Mouse (Mus musculus): ENCODE measurements around the gene Txlnb.
"Not testable (repeated sequence)": the region's sequence is repeated elsewhere in the genome, so short reads cannot be mapped to it uniquely, and the experiment has no call there.

Gene Txlnb

DNA sequence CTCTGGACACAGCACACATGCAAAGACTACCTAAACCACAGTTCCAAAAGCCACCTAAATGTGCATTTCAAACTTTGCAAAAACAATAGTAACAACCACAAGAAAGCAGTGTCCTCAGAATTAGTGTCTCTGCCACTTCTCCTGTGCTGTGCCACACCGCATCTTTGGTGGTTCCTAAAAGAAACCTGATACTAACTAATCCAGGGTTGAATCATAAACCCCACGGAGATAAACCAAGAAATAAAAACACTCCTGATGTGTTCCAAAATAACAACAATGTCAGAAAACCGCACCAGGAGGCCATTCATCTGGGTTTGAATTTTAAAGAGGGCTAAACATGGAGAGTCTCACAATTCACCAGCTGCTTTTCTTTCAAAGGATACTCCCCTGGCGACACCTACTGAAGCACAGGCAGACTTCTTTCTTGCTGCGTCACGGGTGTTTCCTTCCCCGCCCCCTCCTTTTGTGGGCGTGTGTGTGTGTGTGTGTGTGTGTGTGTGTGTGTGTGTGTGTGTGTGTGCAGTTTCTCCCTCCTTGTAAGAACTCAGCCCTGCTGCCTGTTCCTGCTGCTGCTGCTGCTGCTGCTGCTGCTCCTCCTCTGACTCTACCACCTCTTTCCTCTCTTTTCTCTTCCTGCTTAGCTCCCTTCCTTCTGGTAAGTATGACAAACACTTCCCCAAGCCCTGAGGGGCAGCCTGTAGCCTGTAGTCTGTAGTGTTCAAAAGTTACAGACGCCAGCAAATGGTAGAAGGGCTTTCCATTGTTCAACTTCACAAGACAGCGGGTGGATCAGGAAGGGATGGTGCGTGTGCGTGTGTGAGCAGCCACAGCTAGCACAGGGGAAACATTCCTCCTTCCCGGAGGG lies at the start of gene Txlnb:
Gene Txlnb, plus strand, starts transcription at position 460 of the 865 bp plus-strand sequence.
- peak; percentile 64 to 75 for DNase-seq (ENCODE audit: low spot score in 2 of 2)

DNA sequence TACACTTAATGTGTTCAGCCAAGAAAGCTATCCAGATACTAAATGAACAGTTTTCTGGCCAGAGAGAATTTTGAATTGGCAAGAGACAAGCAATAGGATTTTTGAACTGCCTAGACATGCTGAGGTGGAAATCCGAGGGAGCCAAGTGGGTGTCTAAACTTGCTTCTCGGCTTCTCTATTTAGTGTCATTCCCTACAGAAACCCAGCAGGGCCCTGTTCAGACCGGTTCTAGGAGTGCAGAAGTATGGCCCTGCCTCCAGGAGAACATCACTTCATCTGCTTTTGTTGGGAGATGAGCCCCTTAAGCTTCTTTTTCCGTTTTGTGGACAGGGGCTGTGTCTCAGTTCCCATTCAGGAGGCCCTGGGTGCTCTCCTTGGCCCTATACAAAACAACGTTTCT lies 43.5 kb upstream of the Txlnb start:
- DNase-seq (ENCODE audit: low spot score in 2 of 2): no peak

DNA sequence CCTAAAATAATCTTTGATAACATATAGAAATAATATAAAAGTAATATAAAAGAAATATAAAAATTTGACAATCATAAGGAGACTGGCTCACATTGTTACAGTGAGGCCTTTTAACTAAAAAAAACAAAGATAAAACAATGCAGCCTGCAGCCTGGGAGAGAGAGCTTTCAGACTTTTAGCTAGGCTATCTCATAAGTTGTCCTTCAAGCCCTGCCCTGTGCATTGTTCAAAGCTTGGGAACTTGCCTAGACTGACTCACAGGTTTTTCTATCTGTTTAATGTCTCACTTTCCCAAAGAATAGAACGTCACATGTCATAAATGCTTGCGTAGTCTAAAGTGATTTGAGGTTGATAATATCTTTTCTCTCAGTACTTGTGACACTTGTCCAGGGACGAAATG lies 36.3 kb upstream of the Txlnb start:
- DNase-seq (ENCODE audit: low spot score in 2 of 2): no peak

DNA sequence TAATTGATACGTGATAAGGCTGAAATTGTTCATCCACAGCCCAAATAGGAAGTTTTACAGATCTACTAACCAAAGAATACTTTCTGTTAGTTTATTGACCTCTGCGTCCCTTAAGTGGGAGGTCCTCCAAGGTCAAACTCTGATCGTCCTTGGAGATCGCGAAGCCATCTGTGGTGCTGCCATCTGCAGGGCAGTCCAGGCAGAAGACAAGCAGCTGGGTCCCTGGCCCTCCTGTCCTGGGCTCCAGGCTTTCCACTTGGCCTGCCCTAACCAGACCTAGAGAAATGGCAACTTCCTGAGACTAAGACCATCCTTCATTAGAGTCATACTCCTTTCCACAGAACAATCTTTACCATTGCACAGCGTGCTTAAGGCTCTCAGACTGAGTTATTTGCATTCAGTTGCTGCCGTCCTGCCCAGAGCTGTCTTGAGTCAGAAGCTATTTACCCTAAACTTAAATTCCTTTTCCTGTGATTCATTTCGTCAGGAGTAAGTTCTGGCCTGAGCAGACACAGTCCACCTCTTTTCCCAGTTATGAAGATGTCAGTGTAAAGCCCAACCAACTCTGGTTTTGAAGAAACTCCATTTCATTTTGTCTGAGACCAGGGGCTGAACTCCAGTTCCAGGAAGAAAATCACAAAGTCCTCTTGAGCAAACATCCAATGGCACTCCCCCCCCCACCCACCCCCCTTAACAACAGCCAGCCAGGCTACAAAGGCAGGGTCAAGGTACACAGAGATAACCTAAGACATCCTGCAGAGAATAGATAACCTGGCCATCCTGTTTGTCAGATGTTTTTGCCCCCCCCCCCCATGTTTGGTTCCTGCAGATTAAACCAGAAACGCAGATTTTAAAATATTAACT lies 35.0 kb upstream of the Txlnb start:
- DNase-seq (ENCODE audit: low spot score in 2 of 2): no peak

DNA sequence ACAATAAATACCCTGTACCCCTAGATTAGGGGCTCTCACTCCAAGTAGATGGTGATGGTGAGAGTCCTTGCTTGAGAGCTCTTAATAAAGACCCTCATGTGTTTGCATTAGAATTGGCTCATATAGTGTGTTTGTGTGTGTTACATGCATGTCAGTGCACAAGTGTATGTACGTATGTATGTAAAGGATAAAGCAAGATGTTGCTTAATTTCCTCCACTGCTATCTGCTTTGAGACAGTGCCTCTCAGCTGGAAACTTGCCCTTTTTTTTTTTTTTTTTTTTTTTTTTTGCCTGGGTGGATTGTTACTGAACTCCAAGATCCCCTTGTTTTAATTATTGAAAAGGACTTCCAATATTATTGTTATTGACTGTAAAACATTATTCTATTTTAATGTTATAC lies 34.4 kb upstream of the Txlnb start:
- DNase-seq (ENCODE audit: low spot score in 2 of 2): no peak

DNA sequence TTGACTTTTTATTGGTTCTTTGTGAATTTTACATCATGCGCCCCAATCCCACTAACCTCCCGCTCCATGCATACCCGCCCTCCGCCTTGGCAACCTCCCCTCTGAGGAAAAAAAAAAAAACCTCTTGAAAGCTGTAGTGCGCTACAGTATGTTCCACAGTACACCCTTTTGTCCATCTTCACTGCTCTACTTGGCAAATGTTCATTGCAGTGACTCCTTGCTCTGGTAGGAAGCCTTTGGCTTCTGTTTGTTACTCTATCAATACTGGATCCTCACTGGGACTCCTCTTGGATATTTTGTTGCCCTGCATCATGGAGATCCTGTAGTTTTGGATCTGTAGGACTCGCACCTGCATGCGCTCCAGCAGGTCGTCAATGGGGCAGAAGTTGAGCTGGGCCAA lies 33.1 kb upstream of the Txlnb start:
- no peak for DNase-seq (ENCODE audit: low spot score in 2 of 2)

DNA sequence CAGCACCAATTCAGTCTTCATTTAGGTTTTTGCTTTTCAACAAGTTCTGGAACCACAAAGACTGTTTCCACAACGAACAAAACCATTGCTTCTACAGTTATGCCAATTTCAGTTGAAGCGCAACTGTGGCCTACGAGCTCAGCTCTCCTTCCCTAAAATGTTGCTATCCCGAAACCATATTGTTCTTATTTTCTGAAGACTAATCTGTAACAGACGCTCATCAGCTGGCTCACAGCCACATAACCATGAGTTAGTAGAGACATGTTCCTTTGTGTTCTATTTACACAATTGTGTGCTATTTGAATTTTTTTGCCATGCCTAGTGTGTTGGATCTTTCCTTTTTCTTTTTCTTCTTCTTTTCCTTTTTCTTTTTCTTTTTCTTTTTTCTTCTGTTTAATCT lies 26.2 kb upstream of the Txlnb start:
- no peak for DNase-seq (ENCODE audit: low spot score in 2 of 2)

DNA sequence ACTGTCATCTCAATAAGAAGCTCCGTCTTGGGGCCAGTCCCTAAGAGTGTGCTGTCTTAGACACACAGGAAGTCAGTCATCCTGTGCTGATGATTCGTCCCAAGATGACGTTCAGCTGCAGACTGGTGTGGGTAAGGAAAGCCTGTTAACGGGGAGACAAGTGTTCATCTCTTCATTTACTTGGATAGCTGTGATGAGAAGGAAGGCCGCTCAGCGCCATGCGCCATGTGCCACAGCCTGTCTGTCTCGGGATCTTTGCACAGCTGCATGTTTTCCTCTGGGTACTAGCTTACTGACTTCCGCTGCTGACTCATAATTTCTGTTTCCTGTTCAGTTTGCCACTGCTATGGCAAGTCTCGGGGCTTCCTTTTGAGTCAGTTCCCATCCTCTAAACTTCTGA lies 23.7 kb upstream of the Txlnb start:
- DNase-seq (ENCODE audit: low spot score in 2 of 2): no peak

DNA sequence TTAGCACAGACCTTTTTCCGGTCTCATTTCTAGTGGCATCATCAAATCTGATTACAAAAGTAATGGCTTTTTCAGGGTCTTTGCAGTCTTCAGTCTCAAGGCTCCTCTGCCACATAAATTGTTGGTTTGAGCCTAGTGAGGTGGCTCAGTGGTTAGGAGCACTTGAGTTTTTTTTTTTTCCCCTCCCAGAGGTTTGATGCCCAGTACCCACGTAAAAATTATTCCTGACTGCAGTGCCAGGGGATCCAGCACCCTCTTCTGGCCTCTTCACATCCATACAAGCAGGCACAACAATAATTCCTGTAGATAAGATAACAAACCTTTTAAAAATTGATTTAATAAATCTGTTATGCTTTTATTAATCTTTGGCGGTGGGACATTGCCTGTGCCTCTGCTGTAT lies 21.7 kb upstream of the Txlnb start:
- DNase-seq (ENCODE audit: low spot score in 2 of 2): no peak

DNA sequence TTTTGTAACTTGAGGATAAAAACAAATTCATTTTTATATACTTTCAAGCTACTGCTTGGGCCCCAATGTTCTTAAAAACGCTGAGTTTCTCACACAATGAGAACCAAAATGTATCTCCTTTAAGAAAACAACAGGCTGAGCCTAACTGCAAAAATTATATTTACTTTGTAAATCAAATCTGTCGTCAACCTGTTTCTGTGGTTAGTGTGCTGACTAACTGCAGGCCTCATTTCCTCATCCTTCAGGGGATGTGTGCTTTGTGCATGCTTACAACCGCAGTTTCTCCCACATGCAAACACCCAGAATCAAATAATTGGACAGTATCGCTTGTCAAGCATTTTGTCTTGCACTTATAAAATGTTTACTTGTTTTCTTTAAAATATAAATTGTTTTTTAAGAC lies 20.9 kb upstream of the Txlnb start:
- no peak for DNase-seq (ENCODE audit: low spot score in 2 of 2)

DNA sequence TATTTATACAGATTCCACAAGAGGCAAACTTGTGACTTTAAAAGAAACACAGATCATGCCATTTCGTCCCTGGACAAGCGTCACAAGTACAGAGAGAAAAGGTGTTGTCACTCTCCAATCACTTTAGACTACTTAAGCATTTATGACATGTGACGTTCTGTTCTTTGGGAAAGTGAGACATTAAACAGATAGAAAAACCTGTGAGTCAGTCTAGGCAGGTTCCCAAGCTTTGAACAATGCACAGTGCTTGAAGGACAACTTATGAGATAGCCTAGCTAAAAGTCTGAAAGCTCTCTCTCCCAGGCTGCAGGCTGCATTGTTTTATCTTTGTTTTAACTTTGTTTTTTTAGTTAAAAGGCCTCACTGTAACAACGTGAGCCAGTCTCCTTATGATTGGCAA lies 19.3 kb upstream of the Txlnb start:
- not testable (repeated sequence) for DNase-seq (ENCODE audit: low spot score in 2 of 2)

DNA sequence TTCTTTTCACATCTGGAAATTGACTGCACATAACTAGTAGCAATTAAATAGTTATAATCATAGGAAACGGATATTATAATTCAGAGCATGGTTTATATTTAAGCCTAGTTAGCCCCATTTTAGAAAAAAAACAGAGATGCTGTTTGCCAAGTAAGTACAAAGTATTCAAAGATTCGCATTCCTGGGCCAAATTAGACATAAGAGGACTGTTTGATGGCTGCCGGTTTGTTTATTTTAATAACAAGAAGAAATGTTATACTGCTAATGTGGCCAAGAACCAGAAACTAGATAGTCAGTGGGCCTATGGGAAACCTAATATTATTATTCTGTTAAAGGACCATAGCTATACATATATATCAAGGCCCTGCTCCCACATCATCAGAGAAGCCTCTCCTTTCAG lies 9.3 kb upstream of the Txlnb start:
- no peak for DNase-seq (ENCODE audit: low spot score in 2 of 2)

DNA sequence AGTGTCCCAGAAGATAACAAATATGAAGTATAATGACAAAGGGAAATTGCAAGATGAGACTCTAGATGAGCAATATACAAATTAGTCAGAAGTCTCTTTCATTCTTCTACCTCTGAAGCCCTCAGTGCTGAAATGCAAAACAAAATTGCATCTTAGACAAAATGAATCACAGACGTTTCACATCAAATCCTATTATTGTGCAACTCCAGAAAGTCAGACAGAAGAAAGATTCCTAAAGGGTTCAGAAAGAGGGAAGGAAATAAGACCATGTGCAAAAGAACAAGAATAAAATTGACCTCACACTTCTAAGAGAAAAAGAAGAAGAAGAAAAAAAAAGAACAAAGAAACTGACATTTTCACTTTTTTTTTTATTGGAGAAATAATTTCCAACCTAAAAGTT lies 8.1 kb upstream of the Txlnb start:
- DNase-seq (ENCODE audit: low spot score in 2 of 2): no peak

DNA sequence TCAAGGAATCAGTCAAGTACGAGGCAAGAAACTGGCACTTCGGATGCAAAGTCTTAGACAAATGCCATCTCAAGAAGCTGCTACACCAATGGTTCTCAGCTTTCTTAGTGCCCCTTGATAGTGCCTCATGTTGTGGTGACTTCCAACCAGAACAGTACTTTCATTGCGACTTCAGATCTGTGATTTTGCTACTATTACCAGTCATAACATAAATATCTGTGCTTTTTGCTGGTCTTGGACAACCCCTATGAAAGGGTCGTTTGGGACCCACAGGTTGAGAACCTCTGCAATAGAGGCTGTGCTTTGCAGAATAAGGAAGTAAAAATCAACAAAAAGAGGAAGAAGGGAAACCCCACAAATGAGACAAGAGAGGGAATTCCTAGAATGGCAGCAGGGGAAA lies 7.7 kb upstream of the Txlnb start:
- DNase-seq (ENCODE audit: low spot score in 2 of 2): no peak

DNA sequence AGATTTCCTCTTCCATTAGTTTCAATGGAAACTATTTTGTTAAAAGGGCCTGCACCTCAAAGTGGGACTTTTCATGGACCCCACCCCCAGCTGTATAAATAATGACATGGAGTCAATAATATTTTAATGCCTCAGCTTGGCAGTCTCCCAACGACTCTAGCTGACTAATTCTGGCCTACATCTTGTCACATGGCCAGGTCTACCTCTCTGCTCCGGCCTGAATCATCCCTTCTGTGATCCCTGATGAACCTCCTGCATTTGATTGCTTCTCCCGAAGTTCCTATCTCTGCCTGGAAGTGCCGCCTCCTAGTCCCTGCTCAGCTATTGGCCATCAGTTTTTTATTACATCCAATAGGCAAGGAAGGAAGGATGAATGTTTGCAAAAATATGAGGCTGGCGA lies 2.1 kb upstream of the Txlnb start:
- DNase-seq (ENCODE audit: low spot score in 2 of 2): no peak

DNA sequence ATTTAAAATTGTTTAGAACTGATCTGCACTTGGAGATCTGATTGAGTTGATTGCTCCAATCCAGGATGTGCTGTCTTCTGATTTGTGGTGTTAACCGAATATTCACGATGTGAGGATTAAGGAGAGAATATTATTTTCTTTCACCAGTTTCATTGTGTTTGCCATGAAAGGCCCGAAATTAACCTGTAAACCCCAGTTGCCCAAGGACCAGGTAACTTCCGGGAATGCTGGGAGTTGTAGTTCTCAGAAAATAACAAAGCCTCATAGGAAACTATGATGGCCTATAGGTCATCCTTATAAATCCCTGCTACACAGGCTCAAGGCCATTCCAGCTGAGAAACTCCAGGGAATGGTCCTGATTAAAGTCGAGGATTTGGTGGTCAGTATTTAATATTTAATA lies 1.6 kb upstream of the Txlnb start:
- no peak for DNase-seq (ENCODE audit: low spot score in 2 of 2)

DNA sequence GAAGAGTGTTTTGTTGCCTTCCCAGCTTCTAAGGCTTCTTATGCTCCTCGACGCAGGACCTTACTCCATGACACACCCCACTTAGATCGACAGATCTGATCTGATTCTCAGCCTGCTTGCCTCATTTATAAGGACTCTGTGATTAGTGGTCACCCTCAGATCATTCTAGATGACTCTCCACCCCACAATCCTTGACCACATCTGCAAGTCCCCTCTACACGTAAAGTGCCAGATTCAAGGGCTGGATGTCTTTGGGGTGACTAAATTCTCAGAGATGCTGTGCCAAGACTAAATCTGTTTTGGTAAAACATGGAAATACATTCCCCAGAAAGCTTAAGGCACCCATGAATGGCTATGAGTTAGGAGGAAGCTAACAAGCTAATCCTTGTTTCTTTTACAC lies 799 bp upstream of the Txlnb start:
- DNase-seq (ENCODE audit: low spot score in 2 of 2): no peak

DNA sequence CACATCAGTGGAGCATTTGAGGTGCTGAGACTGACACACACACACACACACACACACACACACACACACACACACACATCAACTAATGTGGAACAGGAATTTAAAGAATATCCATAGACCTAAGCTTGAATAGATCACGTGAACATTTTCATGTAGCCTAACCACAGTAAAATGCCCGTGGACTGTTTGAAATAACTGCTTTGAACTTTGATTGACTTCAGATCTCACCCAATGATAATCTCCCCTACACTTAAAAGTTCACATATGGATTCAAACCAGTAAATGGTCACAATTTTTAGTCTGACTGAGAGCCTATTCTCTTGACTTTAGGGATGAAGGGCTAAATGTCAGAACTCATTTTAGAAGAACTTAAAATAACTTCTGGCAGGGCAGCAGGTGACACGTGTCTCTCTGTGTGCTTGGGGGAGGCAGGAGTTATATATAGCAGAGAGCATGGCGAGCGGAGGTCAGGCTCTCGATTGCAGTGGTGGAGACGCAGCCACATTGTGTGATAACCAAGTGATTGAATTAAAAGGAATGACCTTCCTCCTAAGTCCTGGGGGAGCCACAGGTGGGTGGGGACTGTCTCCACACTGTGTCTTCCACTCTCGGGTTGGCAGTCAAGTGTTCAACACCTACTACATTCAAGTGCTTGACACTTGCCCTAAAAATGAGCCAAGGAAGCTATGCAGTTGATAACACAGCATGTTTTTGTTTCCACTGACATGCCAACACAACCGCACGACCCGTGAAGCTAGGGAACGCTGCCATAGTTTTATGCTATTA lies 1.0 kb downstream of the Txlnb start:
- DNase-seq (ENCODE audit: low spot score in 2 of 2): no peak

DNA sequence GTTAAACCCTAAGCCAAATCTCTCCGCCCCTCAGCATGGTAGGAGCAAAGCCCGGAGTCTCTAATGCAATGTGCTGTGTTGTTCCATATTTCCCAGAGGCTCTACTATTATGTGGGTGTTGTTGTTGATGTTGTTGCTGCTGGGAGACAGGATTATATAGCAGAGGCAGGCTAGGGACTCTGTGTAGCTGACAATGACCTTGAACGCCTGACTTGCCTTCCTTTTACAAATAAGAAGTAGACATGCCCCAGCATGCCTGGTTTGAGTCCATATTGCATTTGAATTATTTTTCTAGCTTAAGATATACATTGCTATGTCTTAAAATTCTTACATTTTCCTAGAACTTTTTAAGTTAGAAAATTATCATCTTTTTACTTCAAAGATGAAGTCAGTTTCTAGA lies 1.7 kb downstream of the Txlnb start:
- no peak for DNase-seq (ENCODE audit: low spot score in 2 of 2)

DNA sequence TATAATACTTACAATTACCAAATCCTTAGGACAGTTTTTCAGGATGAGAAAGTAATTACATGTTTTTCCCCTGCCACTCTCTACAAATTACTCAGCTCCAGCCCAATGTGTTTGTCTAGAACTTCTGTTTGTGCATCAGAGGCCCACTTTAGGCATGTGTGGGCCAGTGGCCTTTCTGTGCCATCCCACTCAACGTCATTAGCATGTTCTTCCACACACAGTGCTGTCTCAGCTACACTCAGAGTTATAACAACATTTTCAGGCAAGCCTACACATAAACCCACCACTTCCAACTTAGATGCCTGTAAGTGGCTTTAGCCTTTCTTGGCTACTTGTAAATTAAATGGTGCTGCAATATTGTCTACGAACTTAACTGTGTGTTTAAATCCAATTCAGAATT lies 5.8 kb downstream of the Txlnb start:
- peak; percentile 8 to 16 for DNase-seq (ENCODE audit: low spot score in 2 of 2)

DNA sequence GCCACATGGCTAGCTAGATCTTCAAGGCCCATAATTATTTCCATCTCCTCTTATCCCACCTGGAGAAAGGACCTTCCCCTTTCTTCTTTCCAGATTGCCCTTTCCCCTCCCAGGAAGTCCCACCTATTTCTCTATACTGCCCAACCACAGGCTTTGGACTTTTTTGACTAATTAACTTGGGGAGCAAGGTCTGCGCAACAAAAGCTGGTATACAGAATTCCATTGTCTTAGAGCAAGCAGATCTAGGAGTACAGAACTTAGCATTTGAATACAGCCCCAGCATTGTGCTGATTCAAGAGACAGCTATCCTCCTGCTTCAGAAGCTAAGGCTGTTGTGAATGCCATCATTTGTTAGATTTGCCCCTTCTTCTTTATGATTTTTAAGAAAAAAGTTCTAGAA lies 12.5 kb downstream of the Txlnb start:
- DNase-seq (ENCODE audit: low spot score in 2 of 2): no peak

DNA sequence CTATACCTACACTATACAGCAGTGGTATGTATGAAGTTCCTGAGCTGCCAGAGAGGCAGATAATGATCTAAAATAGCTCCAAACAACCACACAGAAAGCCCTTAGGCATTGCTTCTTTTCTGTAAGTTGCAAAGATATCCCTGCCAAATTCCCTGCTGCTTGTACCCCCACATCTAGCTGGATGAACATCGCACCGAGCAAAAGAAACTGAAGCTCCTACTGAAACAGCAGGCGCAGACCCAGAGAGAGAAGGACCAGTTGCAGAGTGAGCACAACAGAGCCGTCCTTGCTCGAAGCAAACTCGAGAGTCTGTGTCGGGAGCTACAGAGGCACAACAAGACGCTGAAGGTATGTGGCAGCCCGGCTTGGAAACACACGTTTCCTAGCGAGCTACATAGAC lies 19.0 kb downstream of the Txlnb start:
- DNase-seq (ENCODE audit: low spot score in 2 of 2): peak in 1 of 2 experiments; percentile 13

Measured in right cerebral cortex, adult 2 months (tissue).